Mouse (Mus musculus) G1E (cell line): ENCODE results near the gene Lexm. TPM values are rescaled to one million over a fixed set of nuclear protein-coding genes. Genes with fewer than 3 reads are reported as not detected.

Source experiments
- ATAC-seq: 2 replicates; pipeline ENCODE4 v1.8.0; 2016; ENCODE audit warnings: mild to moderate bottlenecking; ENCODE audit not compliant: insufficient number of reproducible peaks, poor library complexity, low FRiP score, severe bottlenecking; ENCODE audit errors: extremely low read depth
- DNase-seq: peaks from one replicate; pipeline ENCODE4 v3.0.0; 2012; ENCODE audit warnings: low spot score
- H3K27me3 ChIP-seq: 2 replicates; pipeline ENCODE4 v1.6.1; 2012; ENCODE audit warnings: mild to moderate bottlenecking, low read length, inconsistent platforms; ENCODE audit not compliant: insufficient read depth
- H3K36me3 ChIP-seq: replicated peaks from 2 replicates; pipeline ENCODE3; 2012; ENCODE audit warnings: mild to moderate bottlenecking, inconsistent platforms
- H3K4me1 ChIP-seq: 2 replicates; pipeline ENCODE4 v1.6.1; 2012; ENCODE audit warnings: low read depth, low read length, inconsistent platforms, mixed read lengths; ENCODE audit not compliant: insufficient read depth
- H3K4me3 ChIP-seq: 2 replicates; pipeline ENCODE4 v1.5.1; 2012; ENCODE audit warnings: low read depth, mild to moderate bottlenecking, inconsistent platforms, low read length, moderate library complexity, mixed read lengths
- H3K9me3 ChIP-seq: replicated peaks from 2 replicates; pipeline ENCODE4 v1.6.1; 2012; ENCODE audit warnings: inconsistent platforms
- CTCF ChIP-seq: IDR thresholded peaks from 2 replicates; pipeline ENCODE4 v1.5.1; 2012; ENCODE audit warnings: low read depth, low read length, inconsistent platforms, mixed read lengths
- GATA1 ChIP-seq: IDR thresholded peaks from 2 replicates; pipeline ENCODE4 v1.6.1; 2012; ENCODE audit warnings: borderline replicate concordance, low read length, inconsistent platforms, mixed read lengths
- GATA2 ChIP-seq: IDR thresholded peaks from 2 replicates; pipeline ENCODE4 v1.6.1; 2012; ENCODE audit warnings: low read depth, low read length, inconsistent platforms, borderline replicate concordance
- POLR2AphosphoS5 ChIP-seq: IDR thresholded peaks from 2 replicates; pipeline ENCODE4 v1.6.1; 2012; ENCODE audit warnings: low read depth, low read length, inconsistent platforms; ENCODE audit not compliant: insufficient replicate concordance
- TAL1 ChIP-seq: conservative IDR thresholded peaks from 2 replicates; pipeline ENCODE4 v1.6.1; 2012; ENCODE audit warnings: low read depth, low read length, inconsistent platforms, mixed read lengths
- polyA plus RNA-seq: library from polyadenylated mRNA; stranded (reverse); fragments of >175 nt; gene quantifications from 2 replicates; pipeline ENCODE4 v1.2.3, GENCODE M21; 2012
- total RNA-seq, 2 experiments: library from RNA; stranded (forward) in 1 of 2; stranded (reverse) in 1 of 2; fragments of 200-1000 nt in 1 of 2; fragments of >200 nt in 1 of 2; fragmentation: Nextera tagmentation in 1 of 2; gene quantifications; 2 replicates each; pipeline ENCODE4 v1.2.3; 2014 to 2017

The Lexm gene
- total and polyA plus RNA-seq, 3 experiments, result not detected

DNA sequence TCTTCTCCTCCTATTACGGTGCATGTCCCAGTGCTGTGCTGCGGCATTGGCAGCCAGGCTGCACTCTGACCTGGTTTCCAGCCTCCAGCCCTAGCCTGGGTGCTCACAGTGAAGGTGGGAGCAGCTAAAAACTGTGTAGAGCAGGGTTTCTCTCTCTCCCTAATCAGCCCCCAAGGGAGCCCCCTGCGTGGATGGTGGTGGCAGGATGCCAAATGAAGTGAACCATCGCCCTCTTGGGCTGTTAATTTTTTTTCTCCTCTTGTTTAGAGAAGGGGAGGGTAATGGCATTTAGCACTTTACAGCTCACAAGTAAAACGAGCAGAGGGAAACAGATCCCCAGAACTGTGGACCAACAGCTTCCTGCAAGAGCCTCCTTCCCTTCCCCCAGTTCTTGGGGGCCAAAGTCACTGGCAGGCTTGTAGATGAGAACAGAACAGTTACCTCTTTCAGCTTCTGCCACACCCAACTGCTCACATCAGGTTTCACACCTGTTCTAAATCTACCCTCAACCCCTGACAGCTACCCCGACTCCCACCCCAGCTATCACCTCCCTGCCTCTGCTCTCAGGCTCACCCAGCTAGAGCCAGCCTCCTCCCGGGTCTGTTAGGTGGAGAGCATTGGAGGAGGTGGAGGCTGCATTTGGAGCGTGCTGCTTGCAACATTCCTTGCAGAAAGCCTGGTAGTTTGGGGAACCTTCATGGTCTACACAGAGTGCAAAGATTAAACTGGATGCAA lies 26.6 kb upstream of the Lexm start:
- DNase-seq (no peak), ATAC-seq (no peak)
- Histone ChIP-seq H3K36me3 (no peaks in the 10 kb centered on the region), H3K9me3 (no peaks in the 10 kb centered on the region), H3K4me3 (no peak overlapping the region), H3K27me3 (peaks cover 42% of the 10 kb centered on the region), H3K4me1 (no peaks in the 10 kb centered on the region)
- TF ChIP-seq CTCF (no peak), POLR2AphosphoS5 (no peak), TAL1 (no peak), GATA1 (no peak), GATA2 (no peak)

DNA sequence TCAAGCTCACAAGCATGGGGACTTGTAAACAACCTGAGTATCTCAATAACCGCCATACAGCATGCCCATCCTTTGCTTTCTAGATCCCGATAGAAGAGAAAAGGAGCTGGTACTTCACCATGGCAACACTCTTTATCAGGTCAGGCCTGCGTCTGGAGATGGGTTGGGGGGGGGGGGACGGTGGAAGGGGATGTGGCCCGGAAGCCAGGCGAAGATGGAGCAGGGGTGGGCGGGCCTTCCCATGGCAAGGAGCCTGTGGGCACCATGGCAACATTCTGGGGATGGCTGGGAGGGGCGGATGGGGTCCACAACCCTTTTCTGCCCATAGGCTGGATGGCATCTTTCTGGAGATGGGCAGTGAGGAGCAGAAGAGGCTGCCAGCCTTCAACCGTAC lies 17.0 kb upstream of the Lexm start:
- Histone ChIP-seq H3K4me1 (no peaks in the 10 kb centered on the region), H3K27me3 (peaks cover 57% of the 10 kb centered on the region), H3K9me3 (no peaks in the 10 kb centered on the region), H3K36me3 (no peaks in the 10 kb centered on the region), H3K4me3 (no peak overlapping the region)
- no peak for DNase-seq
- TF ChIP-seq CTCF, result no peak
- no peak for TF ChIP-seq TAL1
- TF ChIP-seq GATA1, result no peak
- no peak for TF ChIP-seq GATA2
- TF ChIP-seq POLR2AphosphoS5, result no peak
- ATAC-seq, result no peak

DNA sequence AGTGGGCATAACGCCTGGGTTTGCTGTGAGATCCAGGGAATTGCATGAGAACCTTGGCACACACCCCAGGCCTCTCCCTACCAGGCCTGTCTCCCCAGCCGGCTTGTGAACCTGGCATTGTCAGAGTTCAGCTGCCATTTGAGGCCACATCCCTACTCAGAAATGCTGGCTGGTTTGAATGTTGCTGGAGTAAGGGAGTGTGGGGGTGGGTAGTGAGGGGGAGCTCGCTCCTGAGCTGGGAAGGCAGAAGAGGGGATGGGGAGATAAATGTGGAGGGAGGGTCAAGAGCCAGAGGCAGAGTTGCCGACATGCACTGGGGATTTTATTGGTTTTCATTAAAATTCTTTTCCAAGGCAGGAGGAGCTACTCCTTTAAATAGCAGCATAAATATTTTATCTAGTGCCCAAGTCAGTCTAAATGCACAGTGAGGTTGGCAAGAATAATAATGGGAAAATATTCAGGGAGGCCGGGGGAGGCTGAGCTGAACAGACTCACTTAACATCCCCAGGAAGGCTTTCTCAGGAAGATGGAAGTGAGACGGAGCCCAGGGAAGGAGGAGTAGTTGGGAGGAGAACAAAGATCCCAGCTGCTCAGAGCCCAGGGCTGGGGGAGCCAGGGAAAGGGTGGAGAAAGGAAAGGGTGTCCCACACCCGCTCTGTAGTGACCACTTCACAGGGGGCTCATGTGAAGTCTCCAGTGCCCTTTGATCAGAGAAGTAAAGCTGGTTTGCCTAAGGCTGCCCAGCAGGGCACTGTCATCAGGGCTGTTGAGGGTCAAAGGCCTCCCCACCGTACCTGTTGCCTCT lies 16.4 kb upstream of the Lexm start:
- ATAC-seq, result no peak
- no peaks in the 10 kb centered on the region for H3K4me1 ChIP-seq
- H3K9me3 ChIP-seq, result no peaks in the 10 kb centered on the region
- no peak overlapping the region for H3K4me3 ChIP-seq
- no peak for TF ChIP-seq GATA1
- no peak for TF ChIP-seq GATA2
- TF ChIP-seq POLR2AphosphoS5, result no peak
- TF ChIP-seq TAL1, result no peak
- TF ChIP-seq CTCF, result no peak
- no peaks in the 10 kb centered on the region for H3K36me3 ChIP-seq
- no peak for DNase-seq
- H3K27me3 ChIP-seq, result peaks cover 57% of the 10 kb centered on the region

DNA sequence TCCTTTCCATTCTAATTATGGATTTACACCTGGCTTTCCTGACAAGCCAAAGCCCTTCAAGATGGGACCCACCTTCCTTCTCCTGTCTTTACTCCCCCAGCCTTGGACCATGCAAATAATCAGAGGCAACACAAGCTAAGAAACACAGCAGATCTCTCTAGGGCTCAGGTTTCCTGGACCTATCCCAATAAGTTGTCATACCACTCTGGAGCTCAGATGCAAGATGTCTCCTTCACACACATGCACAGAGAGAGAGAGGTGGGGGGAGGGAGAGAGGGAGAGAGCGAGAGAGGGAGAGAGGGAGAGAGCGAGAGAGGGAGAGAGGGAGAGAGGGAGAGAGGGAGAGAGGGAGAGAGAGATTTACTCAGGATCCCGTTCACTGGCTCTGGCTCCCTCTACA lies 15.3 kb upstream of the Lexm start:
- H3K27me3 ChIP-seq, result peaks cover 56% of the 10 kb centered on the region
- no peak for ATAC-seq
- TF ChIP-seq CTCF, result no peak

DNA sequence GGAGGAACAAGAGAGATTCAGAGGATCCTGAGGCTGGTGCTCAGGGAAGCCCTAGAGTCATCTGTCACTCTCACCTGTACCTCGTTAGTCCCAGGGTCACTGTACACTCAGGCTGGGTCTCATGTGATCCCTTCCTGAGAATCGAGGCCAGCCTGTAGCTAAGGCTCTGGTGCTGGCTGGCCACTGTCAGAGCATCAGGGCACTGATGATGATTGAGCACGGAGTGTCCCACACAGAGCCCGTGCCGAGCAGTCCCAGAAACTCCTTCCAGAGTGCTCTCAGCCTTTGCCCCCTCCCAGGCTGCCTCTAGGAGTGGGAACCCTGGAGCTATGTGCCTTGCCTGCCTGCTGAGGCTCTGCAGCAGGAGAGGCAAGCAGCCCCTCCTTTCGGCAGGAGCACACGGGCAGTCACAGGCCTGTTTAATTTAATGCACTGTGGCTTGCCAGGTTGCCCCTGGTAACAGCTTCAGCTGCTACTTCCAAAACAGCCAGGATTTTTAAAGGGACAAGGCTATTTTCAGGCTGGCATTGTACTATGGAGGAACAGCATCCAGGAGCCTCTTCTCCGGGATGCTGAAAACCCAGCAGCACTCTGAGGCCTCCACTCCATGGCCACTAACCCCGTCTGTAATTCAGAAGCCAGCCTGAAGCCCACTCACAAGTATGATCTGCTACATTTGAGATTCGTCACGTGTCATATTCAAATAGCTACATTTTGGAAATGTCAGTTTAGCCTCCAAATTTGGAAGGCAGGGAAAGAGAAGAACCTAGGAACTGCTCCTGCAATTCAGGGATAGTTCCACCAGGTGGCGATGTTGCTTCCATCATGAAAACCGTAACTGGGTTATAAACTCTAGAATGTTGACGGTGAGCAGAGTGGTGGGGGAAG lies 13.5 kb upstream of the Lexm start:
- peaks cover 39% of the 10 kb centered on the region for H3K27me3 ChIP-seq
- DNase-seq (peak; percentile 37), ATAC-seq (no peak; the same call in 1 of the 2 replicates)
- H3K36me3 ChIP-seq, result no peaks in the 10 kb centered on the region
- H3K9me3 ChIP-seq, result no peaks in the 10 kb centered on the region
- no peaks in the 10 kb centered on the region for H3K4me1 ChIP-seq
- TF ChIP-seq CTCF (peak; percentile 82), POLR2AphosphoS5 (no peak)
- no peak overlapping the region for H3K4me3 ChIP-seq

More for the DNA sequence above, 15.3 kb upstream of the Lexm start:
- no peaks in the 10 kb centered on the region for H3K9me3 ChIP-seq
- H3K36me3 ChIP-seq, result no peaks in the 10 kb centered on the region
- no peak for DNase-seq
- H3K4me1 ChIP-seq, result no peaks in the 10 kb centered on the region
- H3K4me3 ChIP-seq, result no peak overlapping the region

DNA sequence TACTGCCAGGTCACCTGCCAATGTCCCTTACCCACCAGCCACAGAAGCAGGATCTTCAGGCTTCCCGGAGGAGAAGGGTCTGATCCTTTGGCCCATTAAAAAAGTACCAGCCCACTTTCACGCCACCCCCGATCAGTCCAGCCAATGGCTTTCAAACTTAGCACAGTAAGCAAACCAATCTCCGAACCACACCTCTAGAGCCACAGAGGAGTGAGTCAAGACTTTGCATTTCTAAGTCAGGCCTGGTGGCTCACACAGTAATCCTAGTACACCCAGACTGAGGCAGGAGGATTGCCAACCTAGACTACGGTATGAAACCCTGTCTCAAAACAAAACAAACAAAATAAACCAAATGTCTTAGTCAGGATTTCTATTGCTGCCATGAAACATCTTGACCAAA lies 12.3 kb upstream of the Lexm start:
- DNase-seq (no peak), ATAC-seq (no peak)
- H3K4me3 ChIP-seq, result no peak overlapping the region
- peaks cover 34% of the 10 kb centered on the region for H3K27me3 ChIP-seq
- H3K4me1 ChIP-seq, result no peaks in the 10 kb centered on the region
- H3K9me3 ChIP-seq, result no peaks in the 10 kb centered on the region
- TF ChIP-seq TAL1 (no peak), GATA1 (no peak), POLR2AphosphoS5 (no peak), CTCF (no peak), GATA2 (no peak)
- H3K36me3 ChIP-seq, result no peaks in the 10 kb centered on the region
